Mouse (Mus musculus): ENCODE results near the gene Rtn4rl1. TPM values are rescaled to one million over a fixed set of nuclear protein-coding genes. Genes with fewer than 3 reads are reported as not detected.
A peak's percentile ranks its signal among the peaks of the same experiment; 100 is the strongest.

The Rtn4rl1 gene
- total and polyA plus RNA-seq, 2 experiments from 2014 or later: 11.0 to 15.6 TPM

GRCm38 (mm10) chr11:75224835-75225234 is 31.3 kb downstream of the Rtn4rl1 start:
- ATAC-seq: no peak

GRCm38 (mm10) chr11:75227632-75228031 is 34.0 kb downstream of the Rtn4rl1 start:
- Histone ChIP-seq H3K9me3 (ENCODE audit: low read length) (no peaks in the 10 kb centered on the region), H3K27me3 (ENCODE audit: insufficient read depth, low read length) (no peaks in the 10 kb centered on the region), H3K4me1 (ENCODE audit: insufficient read depth) (no peaks in the 10 kb centered on the region), H3K27ac (ENCODE audit: low read depth, low read length) (no peak overlapping the region), H3K4me2 (ENCODE audit: low read depth) (no peak overlapping the region), H3K4me3 (ENCODE audit: low read depth, low read length) (no peak overlapping the region), H3K36me3 (ENCODE audit: insufficient read depth) (no peaks in the 10 kb centered on the region), H3K9ac (no peak overlapping the region)
- TF ChIP-seq CTCF (IDR thresholded peaks at IDR 0.05; ENCODE audit: low read depth): no peak
- DNase-seq (no peak), ATAC-seq (no peak)
- 68% methylated on average over 3 of the region's 3 CpGs for WGBS

More at GRCm38 (mm10) chr11:75224835-75225234, 31.3 kb downstream of the Rtn4rl1 start:
- no peak overlapping the region for H3K4me2 ChIP-seq (ENCODE audit: low read depth)
- H3K27me3 ChIP-seq (ENCODE audit: insufficient read depth, low read length): no peaks in the 10 kb centered on the region
- no peaks in the 10 kb centered on the region for H3K36me3 ChIP-seq (ENCODE audit: insufficient read depth)
- no peak overlapping the region for H3K9ac ChIP-seq
- no peak for DNase-seq
- TF ChIP-seq CTCF (IDR thresholded peaks at IDR 0.05; ENCODE audit: low read depth): no peak
- H3K4me3 ChIP-seq (ENCODE audit: low read depth, low read length): no peak overlapping the region
- no peak overlapping the region for H3K27ac ChIP-seq (ENCODE audit: low read depth, low read length)
- 92% methylated on average over 4 of the region's 4 CpGs for WGBS
- no peaks in the 10 kb centered on the region for H3K9me3 ChIP-seq (ENCODE audit: low read length)
- H3K4me1 ChIP-seq (ENCODE audit: insufficient read depth): peaks cover 4% of the 10 kb centered on the region

GRCm38 (mm10) chr11:75229289-75229688 is 35.7 kb downstream of the Rtn4rl1 start:
- ATAC-seq (no peak), DNase-seq (no peak)
- H3K4me2 ChIP-seq (ENCODE audit: low read depth): no peak overlapping the region
- H3K9ac ChIP-seq: no peak overlapping the region
- H3K27ac ChIP-seq (ENCODE audit: low read depth, low read length): no peak overlapping the region
- 85% methylated on average over 6 of the region's 6 CpGs for WGBS
- TF ChIP-seq CTCF (IDR thresholded peaks at IDR 0.05; ENCODE audit: low read depth): no peak
- H3K4me1 ChIP-seq (ENCODE audit: insufficient read depth): no peaks in the 10 kb centered on the region
- H3K27me3 ChIP-seq (ENCODE audit: insufficient read depth, low read length): no peaks in the 10 kb centered on the region
- no peaks in the 10 kb centered on the region for H3K36me3 ChIP-seq (ENCODE audit: insufficient read depth)
- H3K9me3 ChIP-seq (ENCODE audit: low read length): no peaks in the 10 kb centered on the region
- no peak overlapping the region for H3K4me3 ChIP-seq (ENCODE audit: low read depth, low read length)

GRCm38 (mm10) chr11:75230272-75230760 is 36.7 kb downstream of the Rtn4rl1 start:
- Histone ChIP-seq H3K27me3 (ENCODE audit: insufficient read depth, low read length) (no peaks in the 10 kb centered on the region), H3K9ac (no peak overlapping the region), H3K36me3 (ENCODE audit: insufficient read depth) (no peaks in the 10 kb centered on the region), H3K4me3 (ENCODE audit: low read depth, low read length) (no peak overlapping the region), H3K27ac (ENCODE audit: low read depth, low read length) (no peak overlapping the region), H3K4me2 (ENCODE audit: low read depth) (no peak overlapping the region), H3K9me3 (ENCODE audit: low read length) (no peaks in the 10 kb centered on the region), H3K4me1 (ENCODE audit: insufficient read depth) (0 out of 2 replicates have a peak, but pooled peaks cover 4% of the 10 kb centered on the region)
- WGBS: 96% methylated on average over 6 of the region's 6 CpGs
- no peak for TF ChIP-seq CTCF (IDR thresholded peaks at IDR 0.05; ENCODE audit: low read depth)
- DNase-seq: no peak
- ATAC-seq: no peak

GRCm38 (mm10) chr11:75231756-75232155 is 38.2 kb downstream of the Rtn4rl1 start:
- Histone ChIP-seq H3K4me1 (ENCODE audit: insufficient read depth) (0 out of 2 replicates have a peak, but pooled peaks cover 4% of the 10 kb centered on the region), H3K9me3 (ENCODE audit: low read length) (no peaks in the 10 kb centered on the region), H3K36me3 (ENCODE audit: insufficient read depth) (no peaks in the 10 kb centered on the region), H3K4me3 (ENCODE audit: low read depth, low read length) (no peak overlapping the region), H3K27me3 (ENCODE audit: insufficient read depth, low read length) (no peaks in the 10 kb centered on the region), H3K27ac (ENCODE audit: low read depth, low read length) (no peak overlapping the region), H3K9ac (no peak overlapping the region), H3K4me2 (ENCODE audit: low read depth) (no peak overlapping the region)
- ATAC-seq: no peak
- 10% methylated on average over 7 of the region's 7 CpGs for WGBS
- peak; percentile 52 for DNase-seq
- TF ChIP-seq CTCF (IDR thresholded peaks at IDR 0.05; ENCODE audit: low read depth): peak; percentile 65

- ATAC-seq (no peak), DNase-seq (no peak)
- H3K4me3 ChIP-seq (ENCODE audit: low read depth, low read length): no peak overlapping the region
- H3K4me2 ChIP-seq (ENCODE audit: low read depth): no peak overlapping the region
- 64% methylated on average over 4 of the region's 4 CpGs for WGBS
- no peak overlapping the region for H3K9ac ChIP-seq
- no peaks in the 10 kb centered on the region for H3K27me3 ChIP-seq (ENCODE audit: insufficient read depth, low read length)
- no peak overlapping the region for H3K27ac ChIP-seq (ENCODE audit: low read depth, low read length)
- 0 out of 2 replicates have a peak, but pooled peaks cover 4% of the 10 kb centered on the region for H3K4me1 ChIP-seq (ENCODE audit: insufficient read depth)
- no peaks in the 10 kb centered on the region for H3K36me3 ChIP-seq (ENCODE audit: insufficient read depth)
- no peaks in the 10 kb centered on the region for H3K9me3 ChIP-seq (ENCODE audit: low read length)
- TF ChIP-seq CTCF (IDR thresholded peaks at IDR 0.05; ENCODE audit: low read depth): no peak
Measured at GRCm38 (mm10) chr11:75232434-75232833, 38.9 kb downstream of the Rtn4rl1 start.

- Histone ChIP-seq H3K27me3 (ENCODE audit: insufficient read depth, low read length) (no peaks in the 10 kb centered on the region), H3K9ac (no peak overlapping the region), H3K9me3 (ENCODE audit: low read length) (no peaks in the 10 kb centered on the region), H3K36me3 (ENCODE audit: insufficient read depth) (no peaks in the 10 kb centered on the region), H3K4me2 (ENCODE audit: low read depth) (peak overlapping the region; percentile 37), H3K27ac (ENCODE audit: low read depth, low read length) (no peak overlapping the region), H3K4me1 (ENCODE audit: insufficient read depth) (0 out of 2 replicates have a peak, but pooled peaks cover 4% of the 10 kb centered on the region), H3K4me3 (ENCODE audit: low read depth, low read length) (no peak overlapping the region)
- peak; percentile 75 for DNase-seq
- 15% methylated on average over 16 of the region's 16 CpGs for WGBS
- peak; percentile 90 for ATAC-seq
- TF ChIP-seq CTCF (IDR thresholded peaks at IDR 0.05; ENCODE audit: low read depth): no peak
Measured at GRCm38 (mm10) chr11:75234745-75235144, 41.2 kb downstream of the Rtn4rl1 start.

Measured in forebrain, postnatal 0 days (tissue).